Mouse (Mus musculus) embryo, embryonic 10 days (tissue): ENCODE measurements at regions not wholly inside any gene's neighbourhood (a gene's known extent, or its start where the extent isn't known, plus 50 kb on each side); places are given as distances from the start of the nearest gene placed in this dataset.

Experiments
- DNase-seq: peaks from one replicate; pipeline ENCODE4 v3.0.0-alpha.2; 2015; ENCODE audit warnings: low spot score

GRCm38 (mm10) chr1:90668787-90669186 is 66.0 kb downstream of the Cops8 start:
- no peak for DNase-seq

GRCm38 (mm10) chr1:90669237-90669636 is 66.5 kb downstream of the Cops8 start:
- DNase-seq: no peak

- no peak for DNase-seq
Measured at GRCm38 (mm10) chr1:90670346-90670745, 67.6 kb downstream of the Cops8 start.

GRCm38 (mm10) chr1:90673751-90674150 is 71.0 kb downstream of the Cops8 start:
- DNase-seq: no peak

- DNase-seq: no peak
Measured at GRCm38 (mm10) chr1:90676192-90677006, 73.6 kb downstream of the Cops8 start.

- no peak for DNase-seq
Measured at GRCm38 (mm10) chr1:90677188-90677587, 74.4 kb downstream of the Cops8 start.

GRCm38 (mm10) chr1:90677651-90678201 is 74.9 kb downstream of the Cops8 start:
- no peak for DNase-seq

- no peak for DNase-seq
Measured at GRCm38 (mm10) chr1:90678416-90678815, 75.6 kb downstream of the Cops8 start.

GRCm38 (mm10) chr1:90688086-90688485 is 85.3 kb downstream of the Cops8 start:
- DNase-seq: no peak

GRCm38 (mm10) chr1:90690591-90691116 is 87.9 kb downstream of the Cops8 start:
- peak; percentile 20 for DNase-seq

GRCm38 (mm10) chr1:90691157-90691594 is 88.4 kb downstream of the Cops8 start:
- DNase-seq: no peak

GRCm38 (mm10) chr1:90692851-90693250 is 90.1 kb downstream of the Cops8 start:
- DNase-seq: no peak

GRCm38 (mm10) chr1:90694761-90695160 is 92.0 kb downstream of the Cops8 start:
- no peak for DNase-seq

- no peak for DNase-seq
Measured at GRCm38 (mm10) chr1:90695166-90695749, 92.5 kb downstream of the Cops8 start.

GRCm38 (mm10) chr1:90696000-90696399 is 93.2 kb downstream of the Cops8 start:
- no peak for DNase-seq

- no peak for DNase-seq
Measured at GRCm38 (mm10) chr1:90697056-90697596, 94.3 kb downstream of the Cops8 start.

GRCm38 (mm10) chr1:90698618-90699017 is 95.8 kb downstream of the Cops8 start:
- DNase-seq: no peak

GRCm38 (mm10) chr1:90701756-90702155 is 99.0 kb downstream of the Cops8 start:
- DNase-seq: no peak

GRCm38 (mm10) chr1:90706391-90706790 is 103.6 kb downstream of the Cops8 start:
- DNase-seq: no peak

- no peak for DNase-seq
Measured at GRCm38 (mm10) chr1:90709761-90710160, 107.0 kb downstream of the Cops8 start.

- no peak for DNase-seq
Measured at GRCm38 (mm10) chr1:90710566-90710965, 107.8 kb downstream of the Cops8 start.

GRCm38 (mm10) chr1:90711103-90711502 is 108.3 kb downstream of the Cops8 start:
- DNase-seq: no peak
